Mouse (Mus musculus) stomach, embryonic 15.5 days (tissue): ENCODE data around the gene Yif1a. TPM values are rescaled to one million over a fixed set of nuclear protein-coding genes. Genes with fewer than 3 reads are reported as not detected.

Experiments
- ATAC-seq: fragments of 200-750 bp; cut with Nextera tagmentation; 2 replicates; pipeline ENCODE4 v1.8.0; 2017; ENCODE audit warnings: low read depth, moderate number of reproducible peaks, moderate TSS enrichment; ENCODE audit not compliant: insufficient read depth, low FRiP score
- H3K27ac ChIP-seq: fragments of 300-500 bp; sonication (generic); 2 replicates; pipeline ENCODE4 v1.5.1; 2015; ENCODE audit warnings: mild to moderate bottlenecking, inconsistent platforms
- H3K27me3 ChIP-seq: fragments of 300-500 bp; sonication (generic); replicated peaks from 2 replicates; pipeline ENCODE4 v1.6.1; 2015; ENCODE audit warnings: inconsistent platforms
- H3K36me3 ChIP-seq: fragments of 300-500 bp; sonication (generic); 2 replicates; pipeline ENCODE4 v1.6.1; 2015; ENCODE audit warnings: inconsistent platforms
- H3K4me1 ChIP-seq: fragments of 300-500 bp; sonication (generic); 2 replicates; pipeline ENCODE4 v1.6.1; 2015; ENCODE audit warnings: inconsistent platforms
- H3K4me2 ChIP-seq: fragments of 300-500 bp; sonication (generic); 2 replicates; pipeline ENCODE4 v1.6.1; 2015; ENCODE audit warnings: mild to moderate bottlenecking, inconsistent platforms
- H3K4me3 ChIP-seq: fragments of 300-500 bp; sonication (generic); replicated peaks from 2 replicates; pipeline ENCODE4 v1.5.1; 2015; ENCODE audit warnings: inconsistent platforms
- H3K9ac ChIP-seq: fragments of 300-500 bp; sonication (generic); 2 replicates; pipeline ENCODE4 v1.6.1; 2015; ENCODE audit warnings: inconsistent platforms
- H3K9me3 ChIP-seq: fragments of 300-500 bp; sonication (generic); 2 replicates; pipeline ENCODE4 v1.6.1; 2016; ENCODE audit warnings: inconsistent platforms
- WGBS: fragments of 180-500 bp; shearing (Covaris S2); methylation state at CpG from one replicate; pipeline ENCODE4 v1.1.7; 2015; 5-methylcytosine and 5-hydroxymethylcytosine counted together
- polyA plus RNA-seq: library from polyadenylated mRNA; unstranded; fragments of >200 nt; fragmentation: Nextera tagmentation; extraction: Ambion mirVana; gene quantifications from 2 replicates; pipeline ENCODE4 v1.2.1, GENCODE M21; 2015

The Yif1a gene
- polyA plus RNA-seq, 1 experiment from 2014 or later: 101 TPM

GRCm38 (mm10) chr19:5062446-5062845 is 25.9 kb upstream of the Yif1a start:
- no peak overlapping the region for H3K4me3 ChIP-seq

GRCm38 (mm10) chr19:5065104-5065503 is 23.2 kb upstream of the Yif1a start:
- peaks cover 51% of the 10 kb centered on the region for H3K4me1 ChIP-seq

More at GRCm38 (mm10) chr19:5062446-5062845, 25.9 kb upstream of the Yif1a start:
- Histone ChIP-seq H3K36me3 (no peaks in the 10 kb centered on the region), H3K9ac (no peak overlapping the region), H3K4me2 (no peak overlapping the region), H3K4me1 (peaks cover 53% of the 10 kb centered on the region), H3K27ac (no peak overlapping the region), H3K27me3 (no peaks in the 10 kb centered on the region), H3K9me3 (no peaks in the 10 kb centered on the region)
- no peak for ATAC-seq
- 62% methylated on average over 6 of the region's 6 CpGs for WGBS

GRCm38 (mm10) chr19:5067040-5067799 is 21.1 kb upstream of the Yif1a start:
- no peak; the same call in 1 of the 2 replicates for ATAC-seq
- Histone ChIP-seq H3K9me3 (no peaks in the 10 kb centered on the region), H3K36me3 (no peaks in the 10 kb centered on the region), H3K4me1 (peaks cover 46% of the 10 kb centered on the region), H3K4me2 (peak overlapping the region; percentile 79), H3K27me3 (peaks cover 5% of the 10 kb centered on the region; the same call in 1 of the 2 replicates), H3K4me3 (peak overlapping the region; percentile 58), H3K9ac (no peak overlapping the region), H3K27ac (peak overlapping the region; percentile 93)
- 5% methylated on average over 15 of the region's 15 CpGs for WGBS

More at GRCm38 (mm10) chr19:5065104-5065503, 23.2 kb upstream of the Yif1a start:
- Histone ChIP-seq H3K27me3 (peaks cover 5% of the 10 kb centered on the region; the same call in 1 of the 2 replicates), H3K4me3 (no peak overlapping the region), H3K4me2 (no peak overlapping the region), H3K9me3 (no peaks in the 10 kb centered on the region), H3K27ac (no peak overlapping the region), H3K36me3 (no peaks in the 10 kb centered on the region), H3K9ac (no peak overlapping the region)
- WGBS: 36% methylated on average over 7 of the region's 7 CpGs
- ATAC-seq: no peak

GRCm38 (mm10) chr19:5067867-5068569 is 20.3 kb upstream of the Yif1a start, which contains the start of gene Cd248:
Cd248 (plus strand) TSS chr19:5068078.
- H3K4me3 ChIP-seq: peak within 1 kb of the TSS; percentile 58
- H3K27me3 ChIP-seq: peaks cover 5% of the 10 kb centered on the region; the same call in 1 of the 2 replicates
- H3K4me1 ChIP-seq: peaks cover 52% of the 10 kb centered on the region
- H3K9me3 ChIP-seq: no peaks in the 10 kb centered on the region
- peak within 1 kb of the TSS; percentile 64 for H3K9ac ChIP-seq
- peak within 1 kb of the TSS; percentile 93 for H3K27ac ChIP-seq
- 1% methylated on average over 54 of the region's 56 CpGs for WGBS
- peak within 1 kb of the TSS; percentile 79 for H3K4me2 ChIP-seq
- ATAC-seq: peak; percentile 60; the same call in 1 of the 2 replicates
- no peaks in the 10 kb centered on the region for H3K36me3 ChIP-seq

GRCm38 (mm10) chr19:5068570-5069234 is 19.6 kb upstream of the Yif1a start:
- Histone ChIP-seq H3K36me3 (no peaks in the 10 kb centered on the region), H3K4me1 (peaks cover 53% of the 10 kb centered on the region), H3K9me3 (no peaks in the 10 kb centered on the region), H3K4me2 (peak overlapping the region; percentile 79), H3K27me3 (peaks cover 5% of the 10 kb centered on the region; the same call in 1 of the 2 replicates), H3K27ac (peak overlapping the region; percentile 93), H3K9ac (peak overlapping the region; percentile 64; the same call in 1 of the 2 replicates), H3K4me3 (peak overlapping the region; percentile 58)
- WGBS: 29% methylated on average over 21 of the region's 21 CpGs
- ATAC-seq: no peak

GRCm38 (mm10) chr19:5069486-5069885 is 18.9 kb upstream of the Yif1a start:
- Histone ChIP-seq H3K9ac (0 out of 2 replicates have a peak overlapping the region, but pooled peaks have one; percentile 2), H3K4me1 (peaks cover 53% of the 10 kb centered on the region), H3K27ac (0 out of 2 replicates have a peak overlapping the region, but pooled peaks have one; percentile 92)

GRCm38 (mm10) chr19:5069978-5070377 is 18.4 kb upstream of the Yif1a start:
- Histone ChIP-seq H3K9ac (peak overlapping the region; percentile 2; the same call in 1 of the 2 replicates), H3K27ac (peak overlapping the region; percentile 92; the same call in 1 of the 2 replicates), H3K9me3 (no peaks in the 10 kb centered on the region), H3K4me3 (peak overlapping the region; percentile 58), H3K4me2 (peak overlapping the region; percentile 79), H3K4me1 (peaks cover 53% of the 10 kb centered on the region), H3K36me3 (no peaks in the 10 kb centered on the region), H3K27me3 (peaks cover 5% of the 10 kb centered on the region; the same call in 1 of the 2 replicates)
- no peak for ATAC-seq
- 71% methylated on average over 7 of the region's 7 CpGs for WGBS

More at GRCm38 (mm10) chr19:5069486-5069885, 18.9 kb upstream of the Yif1a start:
- WGBS: 74% methylated on average over 5 of the region's 5 CpGs
- peak overlapping the region; percentile 79 for H3K4me2 ChIP-seq
- H3K4me3 ChIP-seq: peak overlapping the region; percentile 58
- ATAC-seq: no peak
- H3K27me3 ChIP-seq: peaks cover 5% of the 10 kb centered on the region; the same call in 1 of the 2 replicates
- no peaks in the 10 kb centered on the region for H3K9me3 ChIP-seq
- no peaks in the 10 kb centered on the region for H3K36me3 ChIP-seq

- H3K27ac ChIP-seq: peak overlapping the region; percentile 92
- ATAC-seq: no peak
- 8% methylated on average over 11 of the region's 11 CpGs for WGBS
- H3K4me1 ChIP-seq: peaks cover 46% of the 10 kb centered on the region
- H3K27me3 ChIP-seq: peaks cover 5% of the 10 kb centered on the region; the same call in 1 of the 2 replicates
- H3K9ac ChIP-seq: peak overlapping the region; percentile 29; the same call in 1 of the 2 replicates
- H3K36me3 ChIP-seq: no peaks in the 10 kb centered on the region
- no peaks in the 10 kb centered on the region for H3K9me3 ChIP-seq
- H3K4me3 ChIP-seq: peak overlapping the region; percentile 58
- peak overlapping the region; percentile 79 for H3K4me2 ChIP-seq
Measured at GRCm38 (mm10) chr19:5071077-5071476, 17.3 kb upstream of the Yif1a start.

- Histone ChIP-seq H3K36me3 (no peaks in the 10 kb centered on the region), H3K4me1 (peaks cover 46% of the 10 kb centered on the region), H3K27ac (peak overlapping the region; percentile 92), H3K9ac (peak overlapping the region; percentile 29; the same call in 1 of the 2 replicates), H3K4me3 (peak overlapping the region; percentile 58), H3K9me3 (no peaks in the 10 kb centered on the region), H3K27me3 (peaks cover 5% of the 10 kb centered on the region; the same call in 1 of the 2 replicates), H3K4me2 (peak overlapping the region; percentile 79)
- WGBS: under 1% methylated on average over 40 of the region's 40 CpGs
- ATAC-seq: peak; percentile 83
Measured at GRCm38 (mm10) chr19:5071545-5072369, 16.6 kb upstream of the Yif1a start.

GRCm38 (mm10) chr19:5072389-5073019 is 15.8 kb upstream of the Yif1a start:
- Histone ChIP-seq H3K4me1 (peaks cover 39% of the 10 kb centered on the region), H3K9ac (0 out of 2 replicates have a peak overlapping the region, but pooled peaks have one; percentile 16)

More at GRCm38 (mm10) chr19:5072389-5073019, 15.8 kb upstream of the Yif1a start:
- Histone ChIP-seq H3K4me2 (peak overlapping the region; percentile 79), H3K27me3 (peaks cover 5% of the 10 kb centered on the region; the same call in 1 of the 2 replicates), H3K9me3 (no peaks in the 10 kb centered on the region), H3K36me3 (no peaks in the 10 kb centered on the region), H3K4me3 (peak overlapping the region; percentile 58), H3K27ac (peak overlapping the region; percentile 92)
- peak; percentile 4; the same call in 1 of the 2 replicates for ATAC-seq
- 3% methylated on average over 20 of the region's 20 CpGs for WGBS
